Mouse (Mus musculus) CH12.LX (cell line): ENCODE data around the gene Arhgef7.

Experiments
- CTCF ChIP-seq, 2 experiments: IDR thresholded peaks in 1 of 2; conservative IDR thresholded peaks in 1 of 2; 2 replicates each; pipeline ENCODE4 v1.5.1; 2011 to 2012; ENCODE audit warnings: low read depth in 2 of 2, low read length in 2 of 2, improper control_type of control experiment in 1 of 2, inconsistent platforms in 1 of 2, mild to moderate bottlenecking in 1 of 2, moderate library complexity in 1 of 2
- E2F4 ChIP-seq: IDR thresholded peaks from 2 replicates; pipeline ENCODE4 v1.6.1; 2011; ENCODE audit warnings: low read depth, low read length, improper control_type of control experiment; ENCODE audit not compliant: insufficient replicate concordance
- MAZ ChIP-seq: IDR thresholded peaks from 2 replicates; pipeline ENCODE4 v1.6.1; 2012; ENCODE audit warnings: low read depth, mild to moderate bottlenecking, inconsistent platforms, low read length, improper control_type of control experiment, moderate library complexity
- MXI1 ChIP-seq: IDR thresholded peaks from 2 replicates; pipeline ENCODE4 v1.6.1; 2011; ENCODE audit warnings: mild to moderate bottlenecking, low read depth, low read length, improper control_type of control experiment
- MYC ChIP-seq: IDR thresholded peaks from 2 replicates; pipeline ENCODE4 v1.6.1; 2011; ENCODE audit warnings: low read depth, mild to moderate bottlenecking, improper control_type of control experiment, low read length
- POLR2AphosphoS2 ChIP-seq: IDR thresholded peaks from 2 replicates; pipeline ENCODE4 v1.6.1; 2011; ENCODE audit warnings: low read depth, low read length, improper control_type of control experiment
- RAD21 ChIP-seq: IDR thresholded peaks from 2 replicates; pipeline ENCODE4 v1.6.1; 2011; ENCODE audit warnings: low read depth, mild to moderate bottlenecking, low read length, improper control_type of control experiment, moderate library complexity
- ZC3H11A ChIP-seq: IDR thresholded peaks from 2 replicates; pipeline ENCODE4 v1.6.1; 2012; ENCODE audit warnings: low read depth, mild to moderate bottlenecking, inconsistent platforms, low read length, improper control_type of control experiment

GRCm38 (mm10) chr8:11735672-11736235, 8.2 kb downstream of the Arhgef7 start:
- TF ChIP-seq CTCF (conservative IDR thresholded peaks at IDR 0.05 in 1 of 2, IDR thresholded peaks at IDR 0.05 in 1 of 2; ENCODE audit: low read depth in 2 of 2, low read length in 2 of 2) (no peak), RAD21 (no peak), POLR2AphosphoS2 (no peak), MXI1 (no peak), MYC (no peak), E2F4 (no peak), MAZ (no peak), ZC3H11A (no peak)
